Mouse (Mus musculus): ENCODE data around the gene Lmln.

GRCm38 (mm10) chr16:33077069-33077627, 14.8 kb downstream of the Lmln start:
- no peak for TF ChIP-seq POLR2A (IDR thresholded peaks at IDR 0.05; ENCODE audit: insufficient read depth, low read depth, low read length)
- no peak for TF ChIP-seq CTCF (IDR thresholded peaks at IDR 0.05; ENCODE audit: insufficient read depth, low read depth, low read length)

Measured in olfactory bulb, adult 2 months (tissue).